Mouse (Mus musculus) ES-Bruce4 (cell line): Measurements from ENCODE around the gene Lmo7.

Source experiments
- EP300 ChIP-seq: IDR thresholded peaks from 2 replicates; pipeline ENCODE4 v1.6.1; 2011; ENCODE audit warnings: low read depth, low read length; ENCODE audit not compliant: insufficient read depth
- POLR2A ChIP-seq: IDR thresholded peaks from one replicate; pipeline ENCODE4 v1.8.1; 2011; ENCODE audit warnings: low read length; ENCODE audit not compliant: insufficient read depth

DNA sequence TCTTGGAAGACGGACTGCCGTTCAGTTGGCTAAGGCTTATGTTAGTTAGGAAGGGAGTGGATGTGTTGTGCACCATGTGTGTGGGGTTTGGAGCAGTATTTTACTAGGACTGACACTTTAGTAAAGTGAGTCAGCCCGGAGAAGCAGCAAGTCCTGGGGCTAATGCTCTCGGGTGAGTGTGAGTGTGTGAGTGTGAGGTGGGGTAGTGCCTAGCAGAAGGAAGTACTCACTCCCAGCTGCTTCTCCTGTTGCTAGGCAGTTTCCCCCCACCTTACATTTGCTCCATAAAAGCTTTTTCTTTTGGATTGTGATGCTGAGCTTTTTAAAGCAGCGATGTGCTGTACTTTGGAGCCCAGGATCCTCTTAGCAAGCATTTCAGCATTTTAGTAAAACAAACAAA lies 99.9 kb downstream of the Lmo7 start:
- no peak for TF ChIP-seq EP300
- no peak for TF ChIP-seq POLR2A
